Mouse (Mus musculus): ENCODE measurements around the gene Fam71e2. TPM values are rescaled to one million over a fixed set of nuclear protein-coding genes. Genes with fewer than 3 reads are reported as not detected.
"Not testable (repeated sequence)": the region's sequence is repeated elsewhere in the genome, so short reads cannot be mapped to it uniquely, and the experiment has no call there.

The Fam71e2 gene
- polyA plus RNA-seq, 1 experiment from 2014 or later = not detected

GRCm38 (mm10) chr7:4795767-4796433, 24.8 kb upstream of the Fam71e2 start:
- H3K27me3 ChIP-seq (ENCODE audit: control insufficient read depth, insufficient read depth, low read length) = no peaks in the 10 kb centered on the region
- H3K4me1 ChIP-seq (ENCODE audit: control insufficient read depth, insufficient read depth, low read length) = peaks cover 3% of the 10 kb centered on the region; the same call in 1 of the 2 replicates
- peaks cover 7% of the 10 kb centered on the region for H3K36me3 ChIP-seq (replicated peaks; ENCODE audit: control insufficient read depth, insufficient read depth, low read depth, low read length)
- WGBS = 73% methylated on average over 7 of the region's 7 CpGs
- H3K9me3 ChIP-seq (replicated peaks; ENCODE audit: control insufficient read depth, low read length) = no peaks in the 10 kb centered on the region
- DNase-seq (ENCODE audit: low spot score) = peak; percentile 62
- no peak overlapping the region for H3K9ac ChIP-seq (replicated peaks; ENCODE audit: low read length)
- no peak overlapping the region for H3K4me2 ChIP-seq (ENCODE audit: low read depth, low read length)
- ATAC-seq (replicated peaks; ENCODE audit: insufficient number of reproducible peaks, low FRiP score, low TSS enrichment, low read depth) = no peak
- no peak overlapping the region for H3K4me3 ChIP-seq (ENCODE audit: low read depth, low read length)
- no peak overlapping the region for H3K27ac ChIP-seq (replicated peaks; ENCODE audit: low read depth, low read length)

DNA sequence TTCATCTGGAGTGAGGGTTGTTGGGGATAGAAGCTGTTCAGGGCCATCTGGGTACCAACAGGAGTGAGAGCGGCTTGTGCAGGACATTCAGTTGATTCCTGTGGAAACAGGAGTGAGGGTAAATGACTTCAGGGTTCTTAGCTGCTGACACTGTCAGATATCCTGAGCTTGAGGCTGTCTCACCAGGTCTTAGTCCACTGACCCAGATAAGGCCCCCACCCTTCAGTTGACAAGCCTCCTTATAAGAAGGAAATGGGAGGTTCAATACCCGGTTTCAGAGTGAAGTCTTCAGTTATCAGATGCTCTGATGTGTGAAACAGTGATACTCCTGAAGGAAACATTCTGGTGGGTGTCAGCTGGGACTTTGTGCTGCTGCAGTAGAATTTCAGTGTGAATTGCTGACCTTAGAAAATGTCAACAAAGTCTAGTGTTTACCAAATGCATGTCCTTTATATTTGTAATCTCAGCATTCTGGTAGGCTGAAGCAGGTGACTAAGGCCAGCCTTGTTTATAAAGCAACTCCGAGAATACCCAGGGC, 23.6 kb upstream of the Fam71e2 start:
- no peak overlapping the region for H3K9ac ChIP-seq (replicated peaks; ENCODE audit: low read length)
- H3K4me2 ChIP-seq (ENCODE audit: low read depth, low read length) = no peak overlapping the region

GRCm38 (mm10) chr7:4793674-4794073, 22.6 kb upstream of the Fam71e2 start:
- peak overlapping the region; percentile 95 for H3K9ac ChIP-seq (replicated peaks; ENCODE audit: low read length)
- H3K36me3 ChIP-seq (replicated peaks; ENCODE audit: control insufficient read depth, insufficient read depth, low read depth, low read length) = peaks cover 7% of the 10 kb centered on the region
- DNase-seq (ENCODE audit: low spot score) (no peak), ATAC-seq (replicated peaks; ENCODE audit: insufficient number of reproducible peaks, low FRiP score, low TSS enrichment, low read depth) (no peak)
- H3K4me3 ChIP-seq (ENCODE audit: low read depth, low read length) = peak overlapping the region; percentile 77
- 40% methylated on average over 4 of the region's 4 CpGs for WGBS
- peak overlapping the region; percentile 75 for H3K4me2 ChIP-seq (ENCODE audit: low read depth, low read length)
- H3K27ac ChIP-seq (replicated peaks; ENCODE audit: low read depth, low read length) = no peak overlapping the region
- H3K27me3 ChIP-seq (ENCODE audit: control insufficient read depth, insufficient read depth, low read length) = 0 out of 2 replicates have a peak, but pooled peaks cover 3% of the 10 kb centered on the region
- peaks cover 3% of the 10 kb centered on the region; the same call in 1 of the 2 replicates for H3K4me1 ChIP-seq (ENCODE audit: control insufficient read depth, insufficient read depth, low read length)
- no peaks in the 10 kb centered on the region for H3K9me3 ChIP-seq (replicated peaks; ENCODE audit: control insufficient read depth, low read length)

More for the DNA sequence above, 23.6 kb upstream of the Fam71e2 start:
- Histone ChIP-seq H3K36me3 (replicated peaks; ENCODE audit: control insufficient read depth, insufficient read depth, low read depth, low read length) (peaks cover 7% of the 10 kb centered on the region), H3K27me3 (ENCODE audit: control insufficient read depth, insufficient read depth, low read length) (no peaks in the 10 kb centered on the region), H3K4me3 (ENCODE audit: low read depth, low read length) (no peak overlapping the region), H3K9me3 (replicated peaks; ENCODE audit: control insufficient read depth, low read length) (no peaks in the 10 kb centered on the region), H3K4me1 (ENCODE audit: control insufficient read depth, insufficient read depth, low read length) (peaks cover 3% of the 10 kb centered on the region; the same call in 1 of the 2 replicates), H3K27ac (replicated peaks; ENCODE audit: low read depth, low read length) (no peak overlapping the region)
- DNase-seq (ENCODE audit: low spot score) = no peak
- no peak for ATAC-seq (replicated peaks; ENCODE audit: insufficient number of reproducible peaks, low FRiP score, low TSS enrichment, low read depth)
- 83% methylated on average over 3 of the region's 3 CpGs for WGBS

DNA sequence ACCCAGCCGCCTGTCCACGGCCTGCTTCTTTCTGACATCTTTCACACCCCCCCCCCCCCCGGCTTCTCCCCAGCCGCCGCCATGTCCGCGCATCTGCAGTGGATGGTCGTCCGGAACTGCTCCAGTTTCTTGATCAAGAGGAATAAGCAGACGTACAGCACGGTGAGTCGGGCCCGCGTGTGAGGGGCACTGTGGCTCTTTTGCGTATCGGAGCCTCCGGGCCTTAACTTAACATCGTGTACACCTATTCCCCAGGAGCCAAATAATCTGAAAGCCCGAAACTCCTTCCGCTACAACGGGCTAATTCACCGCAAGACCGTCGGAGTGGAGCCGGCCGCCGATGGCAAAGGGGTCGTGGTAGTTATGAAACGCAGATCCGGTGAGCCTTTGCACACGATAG, 22.1 kb upstream of the Fam71e2 start:
- H3K4me2 ChIP-seq (ENCODE audit: low read depth, low read length) = peak overlapping the region; percentile 75
- H3K4me3 ChIP-seq (ENCODE audit: low read depth, low read length) = peak overlapping the region; percentile 77
- H3K4me1 ChIP-seq (ENCODE audit: control insufficient read depth, insufficient read depth, low read length); H3K36me3 ChIP-seq (replicated peaks; ENCODE audit: control insufficient read depth, insufficient read depth, low read depth, low read length); DNase-seq (ENCODE audit: low spot score); ATAC-seq (replicated peaks; ENCODE audit: insufficient number of reproducible peaks, low FRiP score, low TSS enrichment, low read depth); H3K9me3 ChIP-seq (replicated peaks; ENCODE audit: control insufficient read depth, low read length); H3K27me3 ChIP-seq (ENCODE audit: control insufficient read depth, insufficient read depth, low read length): not testable (repeated sequence)
- under 1% methylated on average over 31 of the region's 31 CpGs for WGBS
- peak overlapping the region; percentile 90 for H3K27ac ChIP-seq (replicated peaks; ENCODE audit: low read depth, low read length)
- peak overlapping the region; percentile 95 for H3K9ac ChIP-seq (replicated peaks; ENCODE audit: low read length)

DNA sequence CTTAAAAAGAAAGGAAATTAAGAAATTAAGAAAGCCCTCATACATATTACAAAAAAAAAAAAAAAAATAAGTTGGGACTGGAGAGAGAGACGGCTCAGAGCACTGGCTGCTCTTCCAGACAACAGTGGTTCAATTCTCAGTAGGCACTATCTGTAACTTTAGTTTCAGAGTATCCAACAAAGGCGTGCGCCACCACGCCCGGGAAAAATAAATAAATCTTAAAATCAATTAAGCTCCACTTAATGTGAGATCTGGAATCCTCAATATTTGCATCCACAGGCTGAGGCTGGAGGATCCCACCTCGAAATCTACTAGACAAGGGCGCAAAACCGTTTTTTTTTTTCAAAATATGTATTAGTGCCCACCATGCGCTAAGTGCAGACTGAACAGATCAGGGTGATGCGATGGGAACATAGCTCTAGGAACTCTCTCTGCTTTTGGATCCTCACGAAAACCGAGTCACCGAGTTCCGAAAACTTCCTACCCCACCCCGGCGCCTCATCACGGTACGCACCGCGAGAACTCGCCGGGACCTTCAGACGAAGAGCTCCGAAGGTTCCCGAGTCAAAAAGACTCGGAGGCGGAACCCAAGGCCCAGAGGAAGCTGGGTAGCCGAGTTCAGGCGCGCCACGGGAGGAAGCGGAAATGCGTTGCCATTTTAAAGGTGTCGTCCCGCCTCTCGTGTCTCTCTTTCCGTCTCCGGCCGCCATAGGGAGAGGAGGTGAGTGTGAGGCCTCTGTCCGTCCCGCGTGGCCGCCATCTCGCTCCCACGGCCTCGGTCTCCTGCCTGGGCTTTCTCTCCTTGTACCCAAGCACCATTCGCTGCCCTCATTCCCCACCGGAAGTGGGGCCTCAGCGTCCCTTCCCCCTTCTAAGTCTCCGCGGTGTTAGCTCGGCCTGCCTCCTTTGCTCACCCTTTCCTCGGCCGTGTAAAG, 21.4 kb upstream of the Fam71e2 start, which contains the start of gene Rpl28:
Rpl28 (plus strand) TSS at position 597 of the 935 bp plus-strand sequence.
- peak; percentile 80 for ATAC-seq (replicated peaks; ENCODE audit: insufficient number of reproducible peaks, low FRiP score, low TSS enrichment, low read depth)
- Histone ChIP-seq H3K9ac (replicated peaks; ENCODE audit: low read length) (peak within 1 kb of the TSS; percentile 95), H3K27me3 (ENCODE audit: control insufficient read depth, insufficient read depth, low read length) (0 out of 2 replicates have a peak, but pooled peaks cover 3% of the 10 kb centered on the region), H3K4me2 (ENCODE audit: low read depth, low read length) (peak within 1 kb of the TSS; percentile 75), H3K27ac (replicated peaks; ENCODE audit: low read depth, low read length) (peak within 1 kb of the TSS; percentile 90), H3K4me1 (ENCODE audit: control insufficient read depth, insufficient read depth, low read length) (peaks cover 3% of the 10 kb centered on the region; the same call in 1 of the 2 replicates), H3K9me3 (replicated peaks; ENCODE audit: control insufficient read depth, low read length) (no peaks in the 10 kb centered on the region), H3K36me3 (replicated peaks; ENCODE audit: control insufficient read depth, insufficient read depth, low read depth, low read length) (peaks cover 5% of the 10 kb centered on the region), H3K4me3 (ENCODE audit: low read depth, low read length) (peak within 1 kb of the TSS; percentile 77)
- WGBS = 2% methylated on average over 51 of the region's 54 CpGs
- DNase-seq (ENCODE audit: low spot score) = peak; percentile 99

GRCm38 (mm10) chr7:4789436-4789935, 18.4 kb upstream of the Fam71e2 start, which contains the start of gene Tmem238:
Tmem238 (minus strand) TSS chr7:4789656.
- DNase-seq (ENCODE audit: low spot score) = no peak
- ATAC-seq (replicated peaks; ENCODE audit: insufficient number of reproducible peaks, low FRiP score, low TSS enrichment, low read depth) = no peak

DNA sequence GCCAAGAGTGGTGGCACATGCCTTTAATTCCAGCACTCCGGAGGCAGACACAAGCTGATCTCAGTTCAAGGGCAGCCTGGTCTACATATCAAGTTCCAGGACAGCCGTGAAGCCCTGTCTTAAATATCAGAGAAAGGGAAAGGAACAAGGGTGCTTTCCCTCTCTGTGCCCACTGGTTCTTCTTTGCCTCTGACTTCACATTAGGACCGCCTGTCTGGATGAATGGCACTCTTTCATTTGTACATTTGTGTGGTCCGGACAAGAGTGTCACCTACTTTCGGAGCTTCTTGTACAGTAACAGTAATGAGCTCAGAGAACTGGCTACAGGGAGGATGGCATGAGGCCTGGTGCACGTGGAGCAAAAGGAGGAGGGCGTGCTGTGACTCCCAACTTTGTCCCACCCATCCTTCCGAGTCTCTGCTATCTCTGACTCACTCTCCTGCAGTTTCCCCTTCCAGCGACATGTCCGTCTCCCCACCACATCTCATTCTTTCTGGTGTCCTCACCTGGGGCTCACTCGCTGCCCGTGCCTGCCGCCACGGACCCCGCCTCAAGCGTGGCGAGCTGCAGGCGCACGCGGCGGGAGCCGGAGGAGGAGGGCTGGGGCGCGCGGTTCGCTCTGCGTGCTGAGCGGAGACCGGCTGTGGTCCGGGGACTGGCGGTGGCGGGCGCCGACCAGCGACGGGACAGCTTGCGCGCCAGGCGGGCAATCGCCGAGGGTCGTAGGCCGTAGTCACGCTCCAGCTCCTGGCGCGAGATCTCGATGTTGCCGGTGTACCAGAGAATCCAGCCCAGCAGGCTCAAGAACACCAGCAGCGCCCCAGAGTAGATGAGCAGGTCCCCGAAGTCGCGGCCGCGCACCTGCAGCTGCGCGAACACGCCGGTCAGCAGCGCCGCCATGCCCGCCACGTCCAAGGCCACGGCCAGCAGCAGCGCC, 17.7 kb upstream of the Fam71e2 start:
- peak overlapping the region; percentile 35; the same call in 1 of the 2 replicates for H3K27ac ChIP-seq (replicated peaks; ENCODE audit: low read depth, low read length)
- peak; percentile 46 for ATAC-seq (replicated peaks; ENCODE audit: insufficient number of reproducible peaks, low FRiP score, low TSS enrichment, low read depth)
- no peaks in the 10 kb centered on the region for H3K9me3 ChIP-seq (replicated peaks; ENCODE audit: control insufficient read depth, low read length)
- DNase-seq (ENCODE audit: low spot score) = peak; percentile 67
- H3K4me2 ChIP-seq (ENCODE audit: low read depth, low read length) = peak overlapping the region; percentile 83
- peak overlapping the region; percentile 83 for H3K9ac ChIP-seq (replicated peaks; ENCODE audit: low read length)
- no peaks in the 10 kb centered on the region for H3K4me1 ChIP-seq (ENCODE audit: control insufficient read depth, insufficient read depth, low read length)
- H3K27me3 ChIP-seq (ENCODE audit: control insufficient read depth, insufficient read depth, low read length) = 0 out of 2 replicates have a peak, but pooled peaks cover 3% of the 10 kb centered on the region
- WGBS = 2% methylated on average over 52 of the region's 64 CpGs
- peak overlapping the region; percentile 55 for H3K4me3 ChIP-seq (ENCODE audit: low read depth, low read length)
- no peaks in the 10 kb centered on the region for H3K36me3 ChIP-seq (replicated peaks; ENCODE audit: control insufficient read depth, insufficient read depth, low read depth, low read length)

More at GRCm38 (mm10) chr7:4789436-4789935, 18.4 kb upstream of the Fam71e2 start, which contains the start of gene Tmem238:
- peak within 1 kb of the TSS; percentile 83 for H3K4me2 ChIP-seq (ENCODE audit: low read depth, low read length)
- H3K9ac ChIP-seq (replicated peaks; ENCODE audit: low read length) = peak within 1 kb of the TSS; percentile 83
- H3K27me3 ChIP-seq (ENCODE audit: control insufficient read depth, insufficient read depth, low read length) = 0 out of 2 replicates have a peak, but pooled peaks cover 3% of the 10 kb centered on the region
- 10% methylated on average over 29 of the region's 40 CpGs for WGBS
- H3K36me3 ChIP-seq (replicated peaks; ENCODE audit: control insufficient read depth, insufficient read depth, low read depth, low read length) = peaks cover 1% of the 10 kb centered on the region
- H3K4me1 ChIP-seq (ENCODE audit: control insufficient read depth, insufficient read depth, low read length) = peaks cover 3% of the 10 kb centered on the region; the same call in 1 of the 2 replicates
- peak within 1 kb of the TSS; percentile 55 for H3K4me3 ChIP-seq (ENCODE audit: low read depth, low read length)
- peak within 1 kb of the TSS; percentile 35; the same call in 1 of the 2 replicates for H3K27ac ChIP-seq (replicated peaks; ENCODE audit: low read depth, low read length)
- H3K9me3 ChIP-seq (replicated peaks; ENCODE audit: control insufficient read depth, low read length) = no peaks in the 10 kb centered on the region
